22 mouse cellular contexts compared by ENCODE assay signal in genomic region chr13:4211560-4212299, GRCm38 (mm10). TPM values are rescaled to one million over a fixed set of nuclear protein-coding genes. Genes with fewer than 3 reads are reported as not detected.
DNase-seq lines count a peak whose midpoint lies in the region; ATAC-seq and TF ChIP-seq lines count a peak whose summit lies in the region.
"Had no signal": no experiment of that assay in that cellular context is flagged by ENCODE, and none has a peak within 500 bp of the region (broad histone marks: within the 10 kb centered on the region; RNA-seq: fewer than 3 reads in every experiment).

No protein-coding gene starts in this region.

- 65% methylated on average over 17 of the region's 20 CpGs for WGBS in midbrain, embryonic 10.5 days
- 45% methylated on average over 18 of the region's 20 CpGs for WGBS in midbrain, postnatal 0 days
- WGBS in midbrain, embryonic 13.5 days = 62% methylated on average over 20 of the region's 20 CpGs

- no peak for DNase-seq in midbrain, embryonic 10.5 days (ENCODE audit: low spot score)
- no peak for DNase-seq in midbrain, postnatal 0 days (ENCODE audit: low spot score)
- DNase-seq in ES-E14 (ENCODE audit: low read depth, low spot score) = no peak
- no peak for DNase-seq in kidney, adult 9 months
- no peak for DNase-seq in lung, postnatal 36 days
- DNase-seq in lung, postnatal 4 days = no peak
- DNase-seq: adrenal gland, postnatal 10 days; cerebellum, adult 11-12 months; cerebellum, adult 9-10 months; cerebellum, postnatal 25 days; gastrocnemius, postnatal 10 days; heart, adult 18-20 months; heart, postnatal 14 days had no signal

- H3K36me3 ChIP-seq in midbrain, embryonic 10.5 days = no peaks in the 10 kb centered on the region
- H3K36me3 ChIP-seq in midbrain, postnatal 0 days (ENCODE audit: insufficient read depth, low read length) = no peaks in the 10 kb centered on the region
- no peaks in the 10 kb centered on the region for H3K36me3 ChIP-seq in ES-E14 (ENCODE audit: control insufficient read depth, insufficient read depth, low read length, poor library complexity, severe bottlenecking)
- H3K36me3 ChIP-seq in midbrain, embryonic 13.5 days = no peaks in the 10 kb centered on the region
- H3K36me3 ChIP-seq: embryonic facial prominence, embryonic 13.5 days; forebrain, embryonic 12.5 days; heart, embryonic 15.5 days had no signal

- in situ Hi-C loops in ES-E14 (cut with MboI; ENCODE audit: low sequenced_read_pairs in 2 of 2, unreplicated experiment in 2 of 2) = no loop called here

- no peak for ATAC-seq in midbrain, postnatal 0 days (ENCODE audit: low FRiP score)
- ATAC-seq in midbrain, embryonic 13.5 days = 0 out of 2 replicates have a peak, but pooled peaks have one; percentile 48
- ATAC-seq: forebrain, embryonic 16.5 days had no signal

- no peak overlapping the region for H3K4me2 ChIP-seq in midbrain, postnatal 0 days (ENCODE audit: low read depth, low read length, poor library complexity, severe bottlenecking)
- no peak overlapping the region for H3K4me2 ChIP-seq in midbrain, embryonic 13.5 days (replicated peaks)
- H3K4me2 ChIP-seq: embryonic facial prominence, embryonic 13.5 days; forebrain, embryonic 12.5 days; heart, embryonic 11.5 days; heart, embryonic 15.5 days; hindbrain, embryonic 14.5 days had no signal

- H3K27ac ChIP-seq in midbrain, embryonic 10.5 days (replicated peaks) = 0 out of 2 replicates have a peak overlapping the region, but pooled peaks have one; percentile 28
- H3K27ac ChIP-seq in midbrain, postnatal 0 days (ENCODE audit: low read depth, low read length) = no peak overlapping the region
- peak overlapping the region; percentile 36; the same call in 1 of the 2 replicates for H3K27ac ChIP-seq in ES-E14 (ENCODE audit: insufficient read depth, low read depth, low read length, poor library complexity, severe bottlenecking)
- no peak overlapping the region for H3K27ac ChIP-seq in midbrain, embryonic 13.5 days
- H3K27ac ChIP-seq: embryonic facial prominence, embryonic 13.5 days; forebrain, embryonic 12.5 days; heart, embryonic 15.5 days; hindbrain, embryonic 14.5 days had no signal

- no peak overlapping the region for H3K4me3 ChIP-seq in midbrain, embryonic 10.5 days
- no peak overlapping the region for H3K4me3 ChIP-seq in midbrain, postnatal 0 days (ENCODE audit: low read depth, low read length)
- H3K4me3 ChIP-seq in ES-E14 (ENCODE audit: insufficient read depth in 1 of 2, low read depth in 1 of 2, low read length in 2 of 2, poor library complexity in 1 of 2, severe bottlenecking in 1 of 2) = peak overlapping the region in 1 of 2 experiments; percentile 25; a peak in 2 of 4 replicates
- H3K4me3 ChIP-seq in midbrain, embryonic 13.5 days (replicated peaks) = no peak overlapping the region
- H3K4me3 ChIP-seq: embryonic facial prominence, embryonic 13.5 days; forebrain, embryonic 12.5 days; heart, embryonic 15.5 days had no signal

- H3K9ac ChIP-seq in midbrain, postnatal 0 days (replicated peaks; ENCODE audit: low read length, poor library complexity, severe bottlenecking) = no peak overlapping the region
- H3K9ac ChIP-seq in ES-E14 (ENCODE audit: insufficient read depth, low read depth, low read length, poor library complexity, severe bottlenecking) = no peak overlapping the region
- H3K9ac ChIP-seq in midbrain, embryonic 13.5 days (replicated peaks) = no peak overlapping the region
- H3K9ac ChIP-seq: embryonic facial prominence, embryonic 13.5 days; forebrain, embryonic 12.5 days; heart, embryonic 15.5 days; hindbrain, embryonic 14.5 days had no signal

- no peaks in the 10 kb centered on the region for H3K4me1 ChIP-seq in midbrain, embryonic 10.5 days
- H3K4me1 ChIP-seq in midbrain, postnatal 0 days (ENCODE audit: insufficient read depth, low read length) = no peaks in the 10 kb centered on the region
- peaks cover 0 to 2% of the 10 kb centered on the region in 2 experiments; a peak in 1 of 4 replicates for H3K4me1 ChIP-seq in ES-E14 (ENCODE audit: control insufficient read depth in 2 of 2, insufficient read depth in 2 of 2, low read length in 2 of 2, poor library complexity in 1 of 2)
- no peaks in the 10 kb centered on the region for H3K4me1 ChIP-seq in midbrain, embryonic 13.5 days (replicated peaks)
- H3K4me1 ChIP-seq: embryonic facial prominence, embryonic 13.5 days; forebrain, embryonic 12.5 days; heart, embryonic 15.5 days had no signal

- no peaks in the 10 kb centered on the region; the same call in 1 of the 2 replicates for H3K9me3 ChIP-seq in midbrain, embryonic 10.5 days (replicated peaks)
- no peaks in the 10 kb centered on the region for H3K9me3 ChIP-seq in midbrain, postnatal 0 days (ENCODE audit: low read length)
- 0 out of 2 replicates have a peak, but pooled peaks cover 2% of the 10 kb centered on the region for H3K9me3 ChIP-seq in ES-E14 (ENCODE audit: control insufficient read depth, insufficient read depth, low read depth, low read length)
- H3K9me3 ChIP-seq in midbrain, embryonic 13.5 days = no peaks in the 10 kb centered on the region
- H3K9me3 ChIP-seq: embryonic facial prominence, embryonic 13.5 days; forebrain, embryonic 12.5 days; heart, embryonic 15.5 days had no signal

- no peaks in the 10 kb centered on the region for H3K27me3 ChIP-seq in midbrain, embryonic 10.5 days (ENCODE audit: low read depth, poor library complexity, severe bottlenecking)
- H3K27me3 ChIP-seq in midbrain, postnatal 0 days (ENCODE audit: insufficient read depth, low read length) = no peaks in the 10 kb centered on the region
- H3K27me3 ChIP-seq in midbrain, embryonic 13.5 days = no peaks in the 10 kb centered on the region
- H3K27me3 ChIP-seq: embryonic facial prominence, embryonic 13.5 days; forebrain, embryonic 12.5 days; heart, embryonic 15.5 days had no signal

- TF ChIP-seq CTCF in midbrain, postnatal 0 days (IDR thresholded peaks at IDR 0.05) = no peak

TF ChIP-seq in ES-E14, 5 proteins besides CTCF, POLR2A, EP300 and RAD21:
- TF ChIP-seq ZC3H11A (IDR thresholded peaks at IDR 0.05; ENCODE audit: borderline replicate concordance, low read depth, low read length) = no peak
- TF ChIP-seq HCFC1 (IDR thresholded peaks at IDR 0.05; ENCODE audit: borderline replicate concordance, insufficient read depth, low read length) = no peak
- TF ChIP-seq ZNF384 (IDR thresholded peaks at IDR 0.05; ENCODE audit: low read depth, low read length) = no peak

RNA-seq across cellular contexts. Expression of gene Akr1c19, which starts 16.8 kb away (rescaled TPM):
- 0.31 and 0.54 TPM in 2 replicates for polyA plus RNA-seq in midbrain, embryonic 10.5 days (2016; fragmentation: Nextera tagmentation; extraction: Ambion mirVana)
- total RNA-seq in midbrain, postnatal 0 days (2014; rRNA removed) = 3.6 and 5.2 TPM in 2 replicates
- polyA plus RNA-seq in midbrain, postnatal 0 days (2015; fragmentation: Nextera tagmentation; extraction: Ambion mirVana) = 7.6 TPM in 2 replicates
- 0.11 TPM in 1 of 2 replicates, not detected in the other for total RNA-seq in ES-E14 (2012; rRNA removed)
- polyA plus RNA-seq in midbrain, embryonic 13.5 days (2015; fragmentation: Nextera tagmentation; extraction: Ambion mirVana) = 3.5 and 4.2 TPM in 2 replicates
- polyA plus RNA-seq: C2C12; cortical plate, adult 2 months; embryonic facial prominence, embryonic 13.5 days had no signal

RNA-seq across cellular contexts. Expression of gene Akr1c13, which starts 20.8 kb away (rescaled TPM):
- 0.45 and 0.60 TPM in 2 replicates for polyA plus RNA-seq in midbrain, embryonic 10.5 days (2016; fragmentation: Nextera tagmentation; extraction: Ambion mirVana)
- total RNA-seq in midbrain, postnatal 0 days (2014; rRNA removed) = 1.8 TPM in 1 of 2 replicates, not detected in the other
- polyA plus RNA-seq in midbrain, postnatal 0 days (2015; fragmentation: Nextera tagmentation; extraction: Ambion mirVana) = 1.1 and 1.5 TPM in 2 replicates
- total RNA-seq in ES-E14 (2012; rRNA removed) = 0.74 and 2.2 TPM in 2 replicates
- polyA plus RNA-seq in midbrain, embryonic 13.5 days (2015; fragmentation: Nextera tagmentation; extraction: Ambion mirVana) = 1.3 and 1.6 TPM in 2 replicates

Comparison
In these comparisons a context has a peak if more than half of its experiments do, and no peak if none do; other contexts are left out.
1. H3K27ac ChIP-seq: peak in midbrain, embryonic 10.5 days (single experiment) and ES-E14 (single experiment); none in midbrain, postnatal 0 days (single experiment) and midbrain, embryonic 13.5 days (single experiment).